Mouse (Mus musculus) forebrain, embryonic 14.5 days (tissue): Measurements from ENCODE around the gene Slc27a3. TPM values are rescaled to one million over a fixed set of nuclear protein-coding genes. Genes with fewer than 3 reads are reported as not detected.
"Not testable (repeated sequence)": the region's sequence is repeated elsewhere in the genome, so short reads cannot be mapped to it uniquely, and the experiment has no call there.

Experiments
- ATAC-seq: fragments of 200-750 bp; cut with Nextera tagmentation; 2 replicates; pipeline ENCODE4 v1.8.0; 2017; ENCODE audit warnings: mild to moderate bottlenecking, moderate library complexity
- DNase-seq: peaks from one replicate; pipeline ENCODE4 v3.0.0-alpha.2; 2015; ENCODE audit warnings: low spot score
- H3K27ac ChIP-seq: fragments of 300-500 bp; sonication (generic); 2 replicates; pipeline ENCODE4 v1.5.1; 2014; ENCODE audit warnings: low read depth, mild to moderate bottlenecking, control low read depth, low read length, moderate library complexity
- H3K27me3 ChIP-seq: fragments of 300-500 bp; sonication (generic); replicated peaks from 2 replicates; pipeline ENCODE4 v1.6.1; 2014; ENCODE audit warnings: low read length, control low read depth, mixed read lengths; ENCODE audit not compliant: control insufficient read depth, insufficient read depth
- H3K36me3 ChIP-seq: fragments of 300-500 bp; sonication (generic); 2 replicates; pipeline ENCODE4 v1.6.1; 2014; ENCODE audit warnings: low read length, control low read depth; ENCODE audit not compliant: control insufficient read depth, insufficient read depth
- H3K4me1 ChIP-seq: fragments of 300-500 bp; sonication (generic); 2 replicates; pipeline ENCODE4 v1.6.1; 2014; ENCODE audit warnings: antibody characterized with exemption, low read length, control low read depth; ENCODE audit not compliant: control insufficient read depth, insufficient read depth
- H3K4me2 ChIP-seq: fragments of 300-500 bp; sonication (generic); 2 replicates; pipeline ENCODE4 v1.6.1; 2014; ENCODE audit warnings: mild to moderate bottlenecking, control low read depth, low read length
- H3K4me3 ChIP-seq: fragments of 300-500 bp; sonication (generic); 2 replicates; pipeline ENCODE4 v1.5.1; 2014; ENCODE audit warnings: low read depth, low read length, control low read depth
- H3K9ac ChIP-seq: fragments of 300-500 bp; sonication (generic); 2 replicates; pipeline ENCODE4 v1.6.1; 2014; ENCODE audit warnings: mild to moderate bottlenecking, low read length, control low read depth, moderate library complexity
- H3K9me3 ChIP-seq: fragments of 300-500 bp; sonication (generic); replicated peaks from 2 replicates; pipeline ENCODE4 v1.6.1; 2016; ENCODE audit warnings: low read length, control low read depth, mixed read lengths; ENCODE audit not compliant: control insufficient read depth
- WGBS: fragments of 180-500 bp; shearing (Covaris S2); extraction: QIAGEN DNeasy Blood & Tissue Kit; methylation state at CpG from one replicate; pipeline ENCODE4 v1.1.7; 2014; 5-methylcytosine and 5-hydroxymethylcytosine counted together
- polyA plus RNA-seq: library from polyadenylated mRNA; unstranded; fragments of >200 nt; fragmentation: Nextera tagmentation; extraction: Ambion mirVana; gene quantifications from 2 replicates; pipeline ENCODE4 v1.2.1, GENCODE M21; 2014

Gene Slc27a3
- polyA plus RNA-seq, 1 experiment from 2014 or later: 11.9 TPM

DNA sequence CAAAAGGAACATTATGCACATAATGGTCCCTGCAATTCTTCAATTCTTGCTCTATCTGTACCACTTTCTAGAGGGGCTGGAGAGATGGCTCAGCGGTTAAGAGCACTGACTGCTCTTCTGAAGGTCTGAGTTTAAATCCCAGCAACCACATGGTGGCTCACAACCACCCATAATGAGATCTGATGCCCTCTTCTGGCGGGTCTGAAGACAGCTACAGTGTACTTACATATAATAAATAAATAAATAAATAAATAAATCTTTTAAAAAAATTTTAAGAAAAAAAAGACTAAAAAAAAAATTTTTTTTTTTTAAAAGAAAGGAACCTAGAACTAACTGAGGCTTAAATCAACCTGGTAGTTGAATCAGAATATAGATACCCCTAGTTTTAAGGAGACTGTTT lies 46.9 kb downstream of the Slc27a3 start:
- WGBS: 60% methylated on average over 2 of the region's 2 CpGs
- H3K27me3 ChIP-seq, H3K9me3 ChIP-seq, H3K27ac ChIP-seq, H3K4me1 ChIP-seq, DNase-seq, H3K4me3 ChIP-seq, H3K9ac ChIP-seq, ATAC-seq, H3K4me2 ChIP-seq: not testable (repeated sequence)
- peaks cover 44% of the 10 kb centered on the region for H3K36me3 ChIP-seq

- Histone ChIP-seq H3K4me2 (no peak overlapping the region), H3K9me3 (no peaks in the 10 kb centered on the region), H3K27ac (no peak overlapping the region), H3K4me1 (peaks cover 5% of the 10 kb centered on the region; the same call in 1 of the 2 replicates), H3K36me3 (peaks cover 21% of the 10 kb centered on the region), H3K27me3 (no peaks in the 10 kb centered on the region), H3K9ac (no peak overlapping the region), H3K4me3 (no peak overlapping the region)
- DNase-seq (no peak), ATAC-seq (no peak)
Observed at GRCm38 (mm10) chr3:90340177-90340576, 49.6 kb downstream of the Slc27a3 start.

GRCm38 (mm10) chr3:90338190-90338589 lies 51.5 kb downstream of the Slc27a3 start:
- Histone ChIP-seq H3K27me3 (no peaks in the 10 kb centered on the region), H3K9ac (no peak overlapping the region), H3K9me3 (no peaks in the 10 kb centered on the region), H3K4me3 (no peak overlapping the region), H3K36me3 (peaks cover 16% of the 10 kb centered on the region), H3K4me1 (peaks cover 5% of the 10 kb centered on the region; the same call in 1 of the 2 replicates), H3K27ac (no peak overlapping the region), H3K4me2 (no peak overlapping the region)
- DNase-seq: no peak
- 59% methylated on average over 3 of the region's 3 CpGs for WGBS
- ATAC-seq: no peak

GRCm38 (mm10) chr3:90335517-90335916 lies 54.2 kb downstream of the Slc27a3 start:
- Histone ChIP-seq H3K27me3 (no peaks in the 10 kb centered on the region), H3K4me3 (no peak overlapping the region), H3K4me2 (no peak overlapping the region), H3K9me3 (no peaks in the 10 kb centered on the region), H3K36me3 (peaks cover 2% of the 10 kb centered on the region; the same call in 1 of the 2 replicates), H3K4me1 (peaks cover 5% of the 10 kb centered on the region; the same call in 1 of the 2 replicates), H3K9ac (no peak overlapping the region), H3K27ac (no peak overlapping the region)
- ATAC-seq: no peak
- DNase-seq: no peak

Other genes with a start within 250 kb of the Slc27a3 start
- 1,051 and 1,622 TPM in 2 replicates for gene Rps27, start 176.3 kb downstream of the Slc27a3 start, polyA plus RNA-seq
- 11.3 and 11.9 TPM in 2 replicates for gene Rab13, start 176.2 kb downstream of the Slc27a3 start, polyA plus RNA-seq
- gene Jtb, start 158.3 kb downstream of the Slc27a3 start, polyA plus RNA-seq: 118 and 124 TPM in 2 replicates
- gene Creb3l4, start 146.4 kb downstream of the Slc27a3 start, polyA plus RNA-seq: 4.1 and 4.2 TPM in 2 replicates
- gene Slc39a1, start 141.8 kb downstream of the Slc27a3 start, polyA plus RNA-seq: 40.0 and 47.0 TPM in 2 replicates
- 10.7 and 14.1 TPM in 2 replicates for gene Crtc2, start 135.8 kb downstream of the Slc27a3 start, polyA plus RNA-seq
- 3.4 and 3.7 TPM in 2 replicates for gene Dennd4b, start 124.8 kb downstream of the Slc27a3 start, polyA plus RNA-seq
- 14.4 and 15.7 TPM in 2 replicates for gene Gatad2b, start 96.8 kb downstream of the Slc27a3 start, polyA plus RNA-seq
- 20.7 and 25.3 TPM in 2 replicates for gene Ints3, start 43.7 kb upstream of the Slc27a3 start, polyA plus RNA-seq
- 2.5 and 3.4 TPM in 2 replicates for gene Npr1, start 75.9 kb upstream of the Slc27a3 start, polyA plus RNA-seq
- gene Ilf2, start 86.2 kb upstream of the Slc27a3 start, polyA plus RNA-seq: 266 and 312 TPM in 2 replicates
- gene Snapin, start 101.1 kb upstream of the Slc27a3 start, polyA plus RNA-seq: 76.7 and 77.3 TPM in 2 replicates
- gene Chtop, start 119.6 kb upstream of the Slc27a3 start, polyA plus RNA-seq: 137 and 141 TPM in 2 replicates
- gene S100a1, start 124.5 kb upstream of the Slc27a3 start, polyA plus RNA-seq: 12.5 and 13.1 TPM in 2 replicates
- 9.4 and 11.1 TPM in 2 replicates for gene S100a13, start 124.5 kb upstream of the Slc27a3 start, polyA plus RNA-seq
- gene S100a14, start 136.9 kb upstream of the Slc27a3 start, polyA plus RNA-seq: not detected in 2 replicates
- gene S100a16, start 147.3 kb upstream of the Slc27a3 start, polyA plus RNA-seq: 40.6 and 43.2 TPM in 2 replicates
- gene S100a3, start 170.6 kb upstream of the Slc27a3 start, polyA plus RNA-seq: not detected in 2 replicates
- not detected in 2 replicates for gene S100a2, start 200.3 kb upstream of the Slc27a3 start, polyA plus RNA-seq
- gene Gm42674, start 212.0 kb upstream of the Slc27a3 start, polyA plus RNA-seq: not detected in 2 replicates
- gene S100a4, start 213.8 kb upstream of the Slc27a3 start, polyA plus RNA-seq: 1.3 and 1.9 TPM in 2 replicates
- not detected in 2 replicates for gene S100a5, start 218.6 kb upstream of the Slc27a3 start, polyA plus RNA-seq
- 19.6 and 22.8 TPM in 2 replicates for gene S100a6, start 222.9 kb upstream of the Slc27a3 start, polyA plus RNA-seq